Mouse (Mus musculus) common myeloid progenitor, adult 5-6 weeks (primary cell): ENCODE results near the gene Kcnk5. TPM values are rescaled to one million over a fixed set of nuclear protein-coding genes. Genes with fewer than 3 reads are reported as not detected.

Experiments used
- ATAC-seq: replicated peaks from 2 replicates; pipeline ENCODE4 v1.8.0; 2016; ENCODE audit warnings: low read depth, mild to moderate bottlenecking, moderate TSS enrichment, inconsistent platforms; ENCODE audit not compliant: poor library complexity, severe bottlenecking
- total RNA-seq: library from RNA; stranded (forward); fragments of 200-1000, 187-1606 nt; gene quantifications from 2 replicates; pipeline ENCODE4 v1.2.3, GENCODE M21; 2017

Gene Kcnk5
- total RNA-seq: 11.4 and 13.9 TPM in 2 replicates

DNA sequence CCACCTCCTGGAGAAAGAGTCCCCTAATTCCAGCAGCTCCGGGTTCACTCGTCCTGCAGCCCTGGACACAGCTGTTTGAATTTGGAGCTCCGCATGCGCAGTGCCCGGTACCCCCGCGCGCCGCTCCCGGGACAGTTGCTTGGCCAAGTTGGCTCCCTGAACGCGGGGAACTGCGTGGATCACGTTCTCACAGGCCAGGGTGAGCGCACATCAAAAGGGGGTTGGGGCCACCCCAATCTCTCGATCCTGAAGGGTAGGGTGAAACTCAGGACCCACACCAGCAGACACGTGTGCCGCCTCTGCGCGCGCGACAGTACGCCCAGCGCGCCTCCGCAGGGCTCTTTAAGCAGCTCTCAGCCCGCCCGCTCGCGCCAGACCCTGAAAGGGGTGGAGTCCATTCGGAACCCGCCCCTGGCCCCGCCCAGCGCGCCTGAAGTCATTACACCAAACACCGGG lies at the start of gene Kcnk5:
Kcnk5 (minus strand) TSS at position 344 of the 456 bp plus-strand sequence.
- peak; percentile 82 for ATAC-seq

DNA sequence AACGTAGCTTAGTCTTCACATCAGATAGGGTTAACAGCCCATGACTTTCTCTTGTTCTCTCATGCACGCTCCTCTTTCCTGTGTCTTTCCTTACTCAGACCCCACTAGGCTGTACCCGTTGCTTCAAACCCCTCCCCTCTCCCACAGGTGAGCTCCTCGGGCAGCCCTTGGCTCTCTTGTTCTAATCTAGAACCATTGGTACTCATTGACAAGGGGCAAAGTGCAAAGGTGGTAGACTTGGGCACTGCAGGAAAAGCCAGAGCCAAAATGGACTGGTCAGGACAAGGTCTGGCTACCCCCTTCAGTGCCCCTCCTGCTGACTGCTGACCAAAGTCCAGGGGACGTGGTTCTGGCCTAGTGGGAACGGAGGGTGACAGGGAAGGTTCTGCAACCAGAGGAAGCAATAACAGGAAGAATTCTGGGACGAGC lies 48.5 kb upstream of the Kcnk5 start:
- no peak for ATAC-seq

DNA sequence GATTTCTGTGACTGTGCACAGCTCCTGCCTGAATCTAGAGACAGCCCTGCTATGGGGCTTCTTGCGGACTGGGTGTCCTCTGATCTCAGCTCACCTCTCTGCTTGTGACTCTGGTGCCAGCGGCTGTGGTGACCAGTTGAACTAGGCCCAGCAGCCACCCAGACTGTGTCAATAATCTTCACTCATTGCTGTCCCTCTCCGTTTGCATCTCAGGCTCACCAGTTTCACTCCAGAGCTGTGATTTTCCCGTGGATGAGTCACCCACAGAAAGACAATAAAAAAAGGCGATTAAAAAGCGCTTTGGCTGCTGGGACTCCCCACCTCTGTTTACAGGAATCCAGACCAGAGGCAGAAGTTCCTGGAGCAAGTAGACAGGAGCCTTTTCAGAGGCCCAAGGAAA lies 47.8 kb upstream of the Kcnk5 start:
- ATAC-seq: no peak

DNA sequence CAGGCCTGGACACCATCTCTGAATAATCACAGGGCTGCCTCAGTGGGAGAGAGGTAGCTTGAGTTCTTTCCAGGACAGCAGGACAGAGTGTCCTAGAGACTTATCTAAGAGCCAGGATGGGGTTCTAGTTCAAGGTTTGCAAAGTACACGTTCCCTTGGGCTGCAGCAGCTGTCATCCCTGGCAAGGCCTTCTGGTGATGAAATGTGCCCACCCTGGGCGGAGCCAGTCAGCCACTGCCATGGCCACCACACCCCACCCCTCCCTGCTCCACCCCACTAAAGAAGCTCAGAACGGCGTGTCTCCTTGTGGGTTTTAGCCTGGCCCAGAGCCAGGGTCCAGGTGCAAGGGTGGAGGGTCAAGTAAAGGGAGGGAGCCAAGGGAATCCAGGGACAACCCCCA lies 46.7 kb upstream of the Kcnk5 start:
- ATAC-seq: no peak

DNA sequence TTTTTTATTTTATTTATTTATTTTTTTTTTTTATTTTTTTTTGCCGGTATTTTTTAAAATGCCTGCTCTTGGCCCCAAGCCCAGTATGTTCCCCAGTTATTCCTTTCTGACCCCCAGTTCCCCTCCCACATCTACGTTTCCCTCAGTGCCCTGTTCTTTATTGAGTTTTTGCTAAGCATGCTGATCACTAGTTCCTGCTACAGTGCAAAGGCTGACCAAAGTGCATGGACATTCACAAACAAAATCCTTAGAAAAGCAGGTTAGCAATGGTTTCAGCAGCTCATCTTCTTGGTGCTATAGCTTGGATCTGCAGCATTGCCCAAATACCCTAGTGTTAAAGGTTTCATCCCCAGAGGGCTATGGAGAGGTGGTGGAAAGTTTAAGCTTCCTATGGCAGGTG lies 45.4 kb upstream of the Kcnk5 start:
- no peak for ATAC-seq

DNA sequence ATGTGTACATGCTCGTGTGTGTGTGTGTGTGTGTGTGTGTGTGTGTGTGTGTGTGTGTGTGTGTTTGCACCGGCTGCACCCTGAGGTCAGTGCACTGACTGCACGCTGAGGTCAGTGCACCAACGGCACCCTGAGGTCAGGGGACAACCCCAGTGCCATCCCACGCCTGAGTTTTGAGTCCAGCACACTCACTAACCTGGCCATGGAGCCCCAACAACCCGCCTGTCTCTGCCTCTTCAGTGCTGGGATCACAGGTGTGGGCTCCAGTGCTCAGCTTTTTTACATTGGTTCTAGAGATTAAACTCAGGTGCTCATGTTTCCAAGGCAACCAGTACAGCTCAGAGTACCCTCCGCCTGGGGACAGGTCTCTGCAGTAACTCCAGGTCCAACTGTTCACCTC lies 44.9 kb upstream of the Kcnk5 start:
- no peak for ATAC-seq

DNA sequence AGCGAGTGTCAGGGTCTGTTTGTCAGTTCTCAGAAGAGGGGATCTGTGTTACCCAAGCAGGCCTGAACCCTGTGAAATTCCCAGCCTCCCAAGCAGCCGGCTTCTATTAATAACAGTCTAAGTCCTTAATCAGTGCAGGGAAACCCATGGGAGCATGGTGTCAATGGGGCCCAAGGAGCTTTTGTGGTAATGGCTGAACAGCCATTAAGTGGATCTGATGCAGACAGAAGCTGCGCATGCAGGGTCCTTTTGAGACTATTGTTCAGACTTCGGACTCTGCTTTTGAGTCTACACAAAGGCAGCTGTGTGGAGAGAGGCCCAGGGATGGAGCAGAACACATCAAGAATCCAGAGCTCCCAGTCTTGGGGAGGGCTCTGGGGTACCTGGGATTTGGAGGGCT lies 43.9 kb upstream of the Kcnk5 start:
- no peak for ATAC-seq

DNA sequence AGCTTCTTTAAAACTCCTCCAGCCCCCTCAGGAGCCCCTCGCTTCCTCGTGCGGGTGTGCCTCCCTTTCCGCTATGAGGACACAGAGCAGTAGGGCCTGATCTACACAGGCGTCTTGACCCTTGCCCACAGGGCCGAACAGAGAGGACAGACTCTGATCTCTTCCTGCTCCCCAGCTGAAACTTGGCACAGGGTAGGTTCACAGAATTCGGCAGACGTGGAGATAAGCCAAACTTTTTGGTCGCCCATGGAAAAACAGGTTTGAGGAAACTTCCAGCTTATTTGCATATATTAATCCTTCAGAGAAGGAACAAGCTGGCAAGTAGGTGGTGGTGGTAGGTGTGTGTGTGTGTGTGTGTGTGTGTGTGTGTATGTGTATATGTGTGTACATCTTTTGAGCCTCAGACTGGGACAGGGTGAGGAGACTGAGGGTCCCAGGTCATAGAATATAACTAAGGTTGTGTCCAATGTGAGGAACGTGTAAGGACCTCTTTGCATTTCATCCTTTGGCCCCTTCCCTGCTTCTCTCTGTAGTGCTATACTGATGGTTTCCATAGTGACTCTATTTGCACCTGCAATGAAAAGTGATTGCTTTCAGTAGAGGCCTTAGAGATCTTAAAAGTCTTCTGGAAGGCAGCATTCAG lies 43.1 kb upstream of the Kcnk5 start:
- ATAC-seq: no peak

DNA sequence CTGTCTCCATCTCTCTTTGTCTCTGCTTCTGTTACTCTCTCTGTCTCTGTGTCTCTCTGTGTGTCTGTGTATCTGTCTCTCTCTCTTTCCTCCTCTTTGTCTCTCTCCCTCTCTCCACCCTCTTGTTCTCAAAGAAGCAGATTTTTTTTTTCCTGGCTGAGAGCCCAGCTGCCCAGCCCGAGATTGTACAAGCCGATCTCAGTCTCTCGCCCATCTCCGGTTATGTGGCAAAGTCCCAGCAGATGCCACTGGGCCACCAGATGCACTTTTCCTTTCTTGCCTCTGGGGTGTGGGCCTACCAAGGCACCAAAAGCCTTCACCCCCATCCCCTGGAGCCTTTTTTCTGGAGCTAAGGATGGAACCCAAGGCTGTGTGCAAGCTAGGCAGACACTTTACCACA lies 42.6 kb upstream of the Kcnk5 start:
- ATAC-seq: 0 out of 2 replicates have a peak, but pooled peaks have one; percentile 40

DNA sequence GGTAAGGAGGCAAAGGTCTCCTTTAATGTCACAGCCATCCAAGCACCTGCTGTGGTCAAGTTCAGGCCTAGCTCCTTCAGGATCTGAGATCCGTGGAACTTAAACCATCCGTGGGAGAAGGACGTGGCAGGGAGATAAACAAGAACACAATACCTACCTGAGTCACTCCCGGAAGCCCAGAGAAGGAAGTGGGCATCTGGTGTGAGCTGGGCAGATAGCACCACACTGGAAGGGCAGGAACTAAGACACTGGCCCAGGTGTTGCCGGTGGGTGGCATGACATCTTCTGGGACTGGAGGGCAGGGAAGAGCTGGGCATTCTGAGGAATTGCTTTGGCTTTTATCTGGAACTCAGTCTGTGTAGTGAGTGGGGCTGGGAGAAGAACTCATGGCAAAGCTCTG lies 41.6 kb upstream of the Kcnk5 start:
- peak; percentile 48; the same call in 1 of the 2 replicates for ATAC-seq

DNA sequence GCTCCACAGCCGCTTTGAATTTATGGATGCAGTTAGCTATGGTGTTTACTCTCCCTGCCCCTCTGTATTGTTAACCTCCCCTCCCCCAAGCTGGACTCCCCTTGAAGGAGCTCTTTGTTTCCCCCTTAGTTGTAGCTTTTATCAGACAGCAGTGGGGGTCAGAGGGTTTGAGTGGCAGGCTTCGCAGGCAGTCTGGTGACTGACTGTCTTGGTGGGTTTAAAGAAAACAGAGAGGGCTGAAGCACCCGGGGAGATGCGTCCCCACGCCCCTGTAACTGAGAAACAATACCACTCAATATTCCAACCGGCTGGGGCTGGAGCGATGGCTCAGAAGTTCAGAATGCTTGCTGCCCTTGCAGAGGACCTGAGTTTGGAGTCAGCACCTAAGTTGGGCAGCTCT lies 39.5 kb upstream of the Kcnk5 start:
- no peak for ATAC-seq

DNA sequence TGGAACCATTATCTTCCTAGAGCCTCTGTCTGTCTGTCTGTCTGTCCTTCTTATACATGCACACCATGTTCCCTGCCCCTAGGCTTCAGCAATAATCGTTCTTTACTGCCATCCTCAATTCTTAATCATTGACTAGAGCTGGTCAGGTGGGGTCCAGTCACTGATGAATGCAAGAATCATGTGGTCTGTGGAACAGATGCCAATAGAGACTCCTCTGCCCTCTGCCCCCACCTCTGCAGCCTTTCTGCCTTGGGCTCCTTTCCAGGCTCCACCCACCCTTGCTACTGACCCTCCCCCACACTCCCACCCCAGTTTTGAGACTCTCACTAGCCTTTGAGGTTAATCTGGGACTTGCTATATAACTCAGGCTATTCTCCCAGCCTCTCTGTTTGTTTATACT lies 38.2 kb upstream of the Kcnk5 start:
- no peak for ATAC-seq

DNA sequence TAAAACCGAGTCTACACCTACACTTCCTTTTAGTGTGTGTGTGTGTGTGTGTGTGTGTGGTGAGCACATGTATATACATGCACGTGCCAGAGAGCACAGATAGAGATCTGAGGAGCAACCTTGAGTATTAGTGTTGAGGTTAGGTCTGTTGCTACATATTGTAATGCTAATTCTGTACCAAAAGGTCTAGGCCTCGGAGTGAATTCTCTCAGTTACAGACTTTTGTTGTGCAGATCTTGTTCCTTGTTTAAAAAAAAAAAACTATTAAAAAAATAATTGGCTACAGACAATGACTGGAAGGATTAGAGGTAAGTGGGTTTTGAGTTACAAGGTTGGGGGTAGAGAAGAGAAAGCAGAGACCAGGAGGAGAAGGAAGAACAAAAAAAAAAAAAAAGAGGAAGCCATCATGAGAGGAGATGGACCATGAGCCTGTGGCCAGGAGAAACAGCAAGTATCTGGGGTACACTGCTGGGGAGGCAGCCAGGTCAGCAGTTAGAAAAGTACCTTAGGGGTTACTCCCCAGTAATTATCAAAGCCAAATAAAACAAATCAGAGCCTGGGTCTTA lies 35.8 kb upstream of the Kcnk5 start:
- no peak for ATAC-seq

DNA sequence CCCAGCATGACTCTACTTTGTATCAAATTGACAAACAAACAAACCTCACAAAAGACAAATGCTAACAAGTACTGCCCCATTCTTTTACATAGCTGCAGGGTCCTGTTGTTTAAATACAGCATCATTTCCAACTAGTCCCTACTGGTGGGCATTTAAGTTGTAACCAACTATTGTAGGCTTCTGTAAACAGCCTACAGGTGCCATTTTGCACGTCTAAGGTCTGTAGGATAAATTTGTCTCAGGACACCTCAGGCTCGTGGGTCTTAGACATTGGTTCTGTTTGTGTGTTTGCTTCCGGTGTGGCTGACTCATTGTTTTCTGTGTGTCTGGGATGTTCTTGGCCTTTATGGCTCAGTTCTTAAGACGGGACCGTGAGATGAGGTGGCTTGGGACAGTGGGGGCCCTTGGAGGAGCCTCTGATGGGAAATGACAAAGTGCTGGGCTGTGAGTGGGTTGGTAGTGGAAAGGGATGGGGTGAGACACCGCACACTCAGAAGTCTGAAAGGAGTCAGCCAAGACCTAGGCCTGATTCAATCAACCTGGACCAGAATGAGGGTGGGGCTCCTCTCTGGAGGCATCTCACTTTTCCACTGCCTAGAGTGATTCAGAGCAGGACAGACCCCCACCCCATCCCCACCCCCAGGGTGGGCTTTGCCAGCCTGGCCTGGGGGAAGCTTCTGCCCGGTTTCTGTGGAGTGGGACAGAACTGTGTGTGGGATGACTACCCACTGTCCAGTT lies 35.1 kb upstream of the Kcnk5 start:
- no peak for ATAC-seq

DNA sequence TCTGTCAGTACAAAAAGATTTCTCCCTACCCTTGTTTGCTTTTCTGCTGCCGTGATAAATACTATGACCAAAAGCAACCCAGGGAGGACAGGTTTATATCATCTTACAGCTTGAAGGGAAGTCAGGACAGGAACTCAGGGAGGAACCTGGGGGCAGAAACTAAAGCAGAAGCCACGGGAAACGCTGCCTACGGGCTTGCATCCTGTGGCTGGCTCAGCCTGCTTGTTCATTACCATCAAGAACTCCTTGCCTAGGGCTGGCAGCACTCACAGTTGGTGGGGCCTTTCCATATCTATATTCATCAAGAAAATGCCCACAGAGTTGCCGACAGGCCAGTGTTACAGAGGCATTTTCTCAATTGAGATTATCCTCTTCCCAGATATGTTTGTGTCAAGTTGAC lies 34.2 kb upstream of the Kcnk5 start:
- peak; percentile 79 for ATAC-seq

DNA sequence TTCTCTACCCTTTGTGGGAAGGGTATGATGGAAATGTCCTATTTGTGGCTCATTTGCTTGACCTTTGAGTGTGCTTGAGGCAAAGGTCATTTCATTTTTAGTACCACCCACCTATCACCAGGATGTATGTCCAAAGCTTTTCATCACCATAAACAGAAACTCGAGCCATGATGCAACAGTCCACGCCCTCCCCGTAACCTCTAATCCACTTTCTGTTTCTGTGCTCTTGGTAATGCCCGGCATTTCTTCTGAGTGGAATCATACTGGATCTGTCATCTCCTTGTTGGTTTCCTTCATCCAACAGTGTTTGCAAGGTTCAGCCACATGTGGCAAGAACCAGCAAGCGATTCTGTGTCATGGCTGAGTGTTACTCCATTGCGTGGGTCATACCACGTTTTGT lies 32.5 kb upstream of the Kcnk5 start:
- ATAC-seq: no peak

DNA sequence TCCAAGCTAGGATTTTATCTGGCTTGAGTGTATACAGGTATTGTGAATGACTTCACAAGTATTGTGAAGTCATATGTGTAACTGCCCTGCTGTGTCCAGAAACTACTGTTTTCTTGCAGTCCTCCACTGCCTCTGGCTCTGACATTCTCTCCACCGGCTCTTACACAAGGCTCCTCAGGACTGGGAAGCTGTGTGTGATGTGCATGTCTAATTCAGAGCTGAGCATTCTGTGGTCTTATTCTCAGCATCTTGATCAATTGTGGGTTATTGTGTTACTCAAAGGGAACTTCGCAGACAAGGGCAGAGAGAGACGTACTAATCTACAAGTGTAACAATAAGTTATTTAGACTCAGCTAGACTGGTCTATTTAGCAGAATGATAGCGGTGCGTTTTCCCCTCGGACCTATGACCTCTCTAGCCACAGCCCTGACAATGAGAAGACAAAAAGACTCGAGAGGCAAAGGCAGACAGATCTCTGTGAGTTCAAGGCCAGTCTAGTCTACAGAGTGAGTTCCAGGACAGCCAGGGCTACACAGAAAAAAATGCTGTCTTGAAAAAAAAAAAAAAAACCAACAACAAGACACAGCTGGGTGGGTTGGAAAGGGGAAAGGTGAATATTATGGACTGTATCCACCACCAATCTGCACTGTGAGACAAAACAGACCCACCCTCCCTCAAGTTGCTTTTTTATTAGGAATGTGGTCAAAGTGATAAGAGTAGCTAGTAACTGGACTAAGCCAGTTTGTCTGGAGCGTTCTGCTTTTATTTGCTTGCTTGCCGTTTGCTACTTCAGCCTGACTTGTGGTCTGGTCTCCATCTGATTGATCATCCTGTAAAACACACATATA lies 30.4 kb upstream of the Kcnk5 start:
- peak; percentile 50 for ATAC-seq

DNA sequence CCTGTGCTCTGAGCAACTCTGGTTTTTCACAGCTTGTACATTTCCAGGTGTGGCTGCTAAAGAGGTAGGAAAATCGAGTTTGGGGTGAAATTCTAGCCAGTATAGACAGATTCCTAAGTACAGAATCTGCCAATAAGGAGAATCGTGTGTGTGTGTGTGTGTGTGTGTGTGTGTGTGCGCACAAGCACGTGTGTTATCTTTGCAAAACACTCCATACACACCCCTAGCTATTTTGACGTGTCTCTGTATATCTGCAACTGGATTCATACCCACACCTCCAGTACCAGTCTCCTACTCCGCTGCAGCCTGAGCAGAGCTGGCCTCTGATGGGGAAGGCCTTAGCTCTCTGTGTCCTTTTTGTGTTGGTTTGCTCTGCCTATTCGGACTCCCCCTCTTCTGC lies 28.3 kb upstream of the Kcnk5 start:
- 0 out of 2 replicates have a peak, but pooled peaks have one; percentile 25 for ATAC-seq

DNA sequence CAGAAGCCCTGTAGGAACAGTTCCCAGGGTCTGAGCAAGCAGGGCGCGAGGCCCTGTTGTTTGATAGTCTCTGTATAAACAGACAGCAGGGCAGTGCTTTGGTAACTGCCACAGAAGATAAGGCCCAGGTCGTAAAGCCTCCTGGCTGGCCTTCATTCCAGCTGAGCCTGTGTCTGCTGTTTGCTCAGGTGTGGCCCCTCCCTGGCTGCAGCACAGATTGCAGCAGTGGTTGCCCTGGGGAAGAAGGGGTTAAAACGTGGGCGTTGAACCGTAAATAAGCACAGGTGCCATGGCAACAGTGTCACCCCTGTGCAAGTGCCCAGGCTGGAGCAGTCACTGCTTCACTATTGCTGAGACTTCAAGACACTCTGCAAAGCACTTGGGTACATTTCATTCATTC lies 26.8 kb upstream of the Kcnk5 start:
- ATAC-seq: no peak

DNA sequence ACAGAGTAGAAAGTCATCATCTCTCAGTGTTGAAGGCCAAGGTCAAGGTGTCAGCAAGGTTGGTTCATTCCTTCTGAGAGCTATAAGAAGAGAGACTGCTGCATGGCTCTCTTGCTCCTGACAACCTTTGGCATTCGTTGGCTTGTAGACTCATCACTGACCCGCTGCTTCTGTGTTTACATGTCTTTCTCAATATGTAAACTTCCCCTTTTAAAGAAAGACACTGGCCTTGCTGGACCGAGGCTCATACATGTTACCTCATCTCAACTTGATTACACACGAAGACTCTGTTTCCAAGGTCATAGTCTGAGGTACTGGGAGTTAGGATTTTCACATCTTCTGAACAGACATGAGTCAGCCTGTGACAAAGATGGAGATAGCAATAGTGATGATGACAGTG lies 24.1 kb upstream of the Kcnk5 start:
- no peak for ATAC-seq

DNA sequence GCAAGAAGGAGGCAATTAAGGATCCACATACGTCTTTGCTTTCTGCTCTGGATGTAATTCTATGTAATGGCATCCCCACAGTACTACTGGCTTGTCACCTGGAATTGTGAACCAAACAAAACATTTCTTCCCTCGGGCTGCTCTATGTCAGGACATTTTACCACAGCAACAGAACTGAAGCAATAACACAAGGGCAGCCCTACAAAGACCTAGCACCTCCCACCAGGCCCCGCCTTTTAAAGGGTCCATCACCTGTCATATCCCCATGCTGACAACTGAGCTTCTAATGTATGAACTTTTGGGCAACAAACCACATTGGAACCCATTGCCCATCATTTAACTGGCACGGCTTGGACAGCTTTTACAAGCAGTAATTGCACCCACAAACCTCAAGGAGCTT lies 21.7 kb upstream of the Kcnk5 start:
- peak; percentile 77 for ATAC-seq
